10 mouse cellular contexts compared by ENCODE assay signal in genomic region chr15:103299644-103300043, GRCm38 (mm10). TPM values are rescaled to one million over a fixed set of nuclear protein-coding genes. Genes with fewer than 3 reads are reported as not detected.
DNase-seq lines count a peak whose midpoint lies in the region; ATAC-seq and TF ChIP-seq lines count a peak whose summit lies in the region.
"Had no signal": no experiment of that assay in that cellular context is flagged by ENCODE, and none has a peak within 500 bp of the region (broad histone marks: within the 10 kb centered on the region; RNA-seq: fewer than 3 reads in every experiment).

No protein-coding gene starts in this region.

- 38% methylated on average over 8 of the region's 8 CpGs for WGBS in forebrain, embryonic 10.5 days
- 30% methylated on average over 8 of the region's 8 CpGs for WGBS in hindbrain, embryonic 12.5 days
- 11% methylated on average over 8 of the region's 8 CpGs for WGBS in midbrain, embryonic 14.5 days

- peak overlapping the region; percentile 39 for H3K4me3 ChIP-seq in layer of hippocampus, adult 2 months
- H3K4me3 ChIP-seq in forebrain, embryonic 10.5 days = peak overlapping the region; percentile 46
- H3K4me3 ChIP-seq in hindbrain, embryonic 12.5 days = peak overlapping the region; percentile 15
- H3K4me3 ChIP-seq in midbrain, embryonic 14.5 days (replicated peaks; ENCODE audit: low read depth, low read length) = peak overlapping the region; percentile 16; the same call in 1 of the 2 replicates

- H3K4me1 ChIP-seq in forebrain, embryonic 10.5 days = peaks cover 99% of the 10 kb centered on the region
- H3K4me1 ChIP-seq in hindbrain, embryonic 12.5 days = peaks cover 95% of the 10 kb centered on the region
- H3K4me1 ChIP-seq in midbrain, embryonic 14.5 days (ENCODE audit: control insufficient read depth, insufficient read depth, low read length) = peaks cover 85% of the 10 kb centered on the region

- H3K36me3 ChIP-seq in forebrain, embryonic 10.5 days (replicated peaks) = peaks cover 45% of the 10 kb centered on the region
- 0 out of 2 replicates have a peak, but pooled peaks cover 3% of the 10 kb centered on the region for H3K36me3 ChIP-seq in hindbrain, embryonic 12.5 days
- peaks cover 6% of the 10 kb centered on the region for H3K36me3 ChIP-seq in midbrain, embryonic 14.5 days (ENCODE audit: control insufficient read depth, insufficient read depth, low read length)

- H3K4me2 ChIP-seq in hindbrain, embryonic 12.5 days (replicated peaks) = peak overlapping the region; percentile 47
- H3K4me2 ChIP-seq in midbrain, embryonic 14.5 days (ENCODE audit: low read length) = peak overlapping the region; percentile 52

- peak overlapping the region; percentile 64 for H3K9ac ChIP-seq in hindbrain, embryonic 12.5 days
- H3K9ac ChIP-seq in midbrain, embryonic 14.5 days (replicated peaks; ENCODE audit: low read length) = peak overlapping the region; percentile 42
- H3K9ac ChIP-seq: liver, embryonic 14.5 days had no signal

- intact Hi-C loops in gastrocnemius, postnatal 14 days (cut with DNase I; ENCODE audit: low total_unique reads) = loop anchor here (5.0 kb wide), 1 partner anchor 47 kb away; no protein-coding TSS in a partner anchor

- no peak for DNase-seq in layer of hippocampus, adult 2 months (ENCODE audit: low spot score in 2 of 2)
- DNase-seq in layer of hippocampus, postnatal 14 days (ENCODE audit: low spot score in 2 of 2) = no peak
- DNase-seq in forebrain, embryonic 10.5 days (ENCODE audit: extremely low spot score, low spot score) = no peak
- DNase-seq in midbrain, embryonic 14.5 days = peak; percentile 68
- no peak for DNase-seq in ovary, adult 18-20 months (ENCODE audit: low spot score)
- no peak for DNase-seq in gastrocnemius, postnatal 14 days
- no peak for DNase-seq in left cerebral cortex, adult 9 months (ENCODE audit: low spot score in 2 of 2)

- no peaks in the 10 kb centered on the region for H3K27me3 ChIP-seq in forebrain, embryonic 10.5 days (ENCODE audit: poor library complexity, severe bottlenecking)
- H3K27me3 ChIP-seq in hindbrain, embryonic 12.5 days = no peaks in the 10 kb centered on the region
- H3K27me3 ChIP-seq in midbrain, embryonic 14.5 days (ENCODE audit: control insufficient read depth, insufficient read depth, low read length) = no peaks in the 10 kb centered on the region

- TF ChIP-seq CTCF in layer of hippocampus, adult 2 months (conservative IDR thresholded peaks at IDR 0.05) = no peak

- no peaks in the 10 kb centered on the region for H3K9me3 ChIP-seq in forebrain, embryonic 10.5 days
- no peaks in the 10 kb centered on the region for H3K9me3 ChIP-seq in hindbrain, embryonic 12.5 days (replicated peaks)
- H3K9me3 ChIP-seq in midbrain, embryonic 14.5 days (ENCODE audit: control insufficient read depth, low read length) = no peaks in the 10 kb centered on the region

- ATAC-seq in hindbrain, embryonic 12.5 days (ENCODE audit: low FRiP score) = no peak
- ATAC-seq in midbrain, embryonic 14.5 days (ENCODE audit: low FRiP score, low TSS enrichment) = 0 out of 2 replicates have a peak, but pooled peaks have one; percentile 3

- H3K27ac ChIP-seq in layer of hippocampus, adult 2 months = peak overlapping the region; percentile 88
- peak overlapping the region; percentile 97 for H3K27ac ChIP-seq in forebrain, embryonic 10.5 days
- H3K27ac ChIP-seq in hindbrain, embryonic 12.5 days = peak overlapping the region; percentile 98
- peak overlapping the region; percentile 98 for H3K27ac ChIP-seq in midbrain, embryonic 14.5 days (replicated peaks; ENCODE audit: low read depth, low read length)
- H3K27ac ChIP-seq: liver, embryonic 14.5 days had no signal

RNA-seq across cellular contexts. Expression of gene Gpr84, which starts 10.8 kb away (rescaled TPM):
- under 1 TPM; 0.61 to 0.81 TPM for total RNA-seq in layer of hippocampus, adult 2 months (2021)
- total RNA-seq in layer of hippocampus, postnatal 14 days (2021) = under 1 TPM; 0.74 to 0.81 TPM
- polyA plus RNA-seq in forebrain, embryonic 10.5 days (2016; fragmentation: Nextera tagmentation; extraction: Ambion mirVana) = 0.14 and 0.36 TPM in 2 replicates
- 0.36 and 0.51 TPM in 2 replicates for polyA plus RNA-seq in hindbrain, embryonic 12.5 days (2016; fragmentation: Nextera tagmentation; extraction: Ambion mirVana)
- polyA plus RNA-seq in midbrain, embryonic 14.5 days (2014; fragmentation: Nextera tagmentation; extraction: Ambion mirVana) = 0.16 and 0.26 TPM in 2 replicates
- total RNA-seq in gastrocnemius, postnatal 14 days (2021) = not detected
- polyA plus RNA-seq: thymus, postnatal 0 days had no signal

RNA-seq across cellular contexts. Expression of gene Copz1, which starts 27.1 kb away (rescaled TPM):
- 10 to 100 TPM; 91.0 to 96.2 TPM for total RNA-seq in layer of hippocampus, adult 2 months (2021)
- total RNA-seq in layer of hippocampus, postnatal 14 days (2021) = 100 to 1,000 TPM; 102 to 105 TPM
- polyA plus RNA-seq in forebrain, embryonic 10.5 days (2016; fragmentation: Nextera tagmentation; extraction: Ambion mirVana) = 279 and 280 TPM in 2 replicates
- polyA plus RNA-seq in hindbrain, embryonic 12.5 days (2016; fragmentation: Nextera tagmentation; extraction: Ambion mirVana) = 235 and 247 TPM in 2 replicates
- polyA plus RNA-seq in midbrain, embryonic 14.5 days (2014; fragmentation: Nextera tagmentation; extraction: Ambion mirVana) = 197 and 231 TPM in 2 replicates
- total RNA-seq in gastrocnemius, postnatal 14 days (2021) = 10 to 100 TPM; 38.0 to 38.5 TPM

RNA-seq across cellular contexts. Expression of gene Zfp385a, which starts 40.2 kb away (rescaled TPM):
- 10 to 100 TPM; 40.8 to 42.2 TPM for total RNA-seq in layer of hippocampus, adult 2 months (2021)
- total RNA-seq in layer of hippocampus, postnatal 14 days (2021) = 10 to 100 TPM; 43.2 to 44.4 TPM
- polyA plus RNA-seq in forebrain, embryonic 10.5 days (2016; fragmentation: Nextera tagmentation; extraction: Ambion mirVana) = 23.1 and 23.6 TPM in 2 replicates
- polyA plus RNA-seq in hindbrain, embryonic 12.5 days (2016; fragmentation: Nextera tagmentation; extraction: Ambion mirVana) = 20.5 and 23.8 TPM in 2 replicates
- 18.3 and 20.9 TPM in 2 replicates for polyA plus RNA-seq in midbrain, embryonic 14.5 days (2014; fragmentation: Nextera tagmentation; extraction: Ambion mirVana)
- total RNA-seq in gastrocnemius, postnatal 14 days (2021) = 10 to 100 TPM; 31.3 to 32.1 TPM

RNA-seq across cellular contexts. Expression of gene Nfe2, which starts 41.4 kb away (rescaled TPM):
- not detected for total RNA-seq in layer of hippocampus, adult 2 months (2021)
- not detected for total RNA-seq in layer of hippocampus, postnatal 14 days (2021)
- polyA plus RNA-seq in forebrain, embryonic 10.5 days (2016; fragmentation: Nextera tagmentation; extraction: Ambion mirVana) = 5.5 and 8.3 TPM in 2 replicates
- 5.1 and 5.4 TPM in 2 replicates for polyA plus RNA-seq in hindbrain, embryonic 12.5 days (2016; fragmentation: Nextera tagmentation; extraction: Ambion mirVana)
- 0.49 and 0.62 TPM in 2 replicates for polyA plus RNA-seq in midbrain, embryonic 14.5 days (2014; fragmentation: Nextera tagmentation; extraction: Ambion mirVana)
- not detected for total RNA-seq in gastrocnemius, postnatal 14 days (2021)

RNA-seq across cellular contexts. Expression of gene Hnrnpa1, which starts 59.4 kb away (rescaled TPM):
- total RNA-seq in layer of hippocampus, adult 2 months (2021) = 100 to 1,000 TPM; 256 to 265 TPM
- 100 to 1,000 TPM; 297 to 307 TPM for total RNA-seq in layer of hippocampus, postnatal 14 days (2021)
- polyA plus RNA-seq in forebrain, embryonic 10.5 days (2016; fragmentation: Nextera tagmentation; extraction: Ambion mirVana) = 1,920 and 1,979 TPM in 2 replicates
- 1,137 and 1,149 TPM in 2 replicates for polyA plus RNA-seq in hindbrain, embryonic 12.5 days (2016; fragmentation: Nextera tagmentation; extraction: Ambion mirVana)
- polyA plus RNA-seq in midbrain, embryonic 14.5 days (2014; fragmentation: Nextera tagmentation; extraction: Ambion mirVana) = 764 and 768 TPM in 2 replicates
- total RNA-seq in gastrocnemius, postnatal 14 days (2021) = 100 to 1,000 TPM; 110 to 114 TPM
